Mouse (Mus musculus): ENCODE data around the gene Fam53a. TPM values are rescaled to one million over a fixed set of nuclear protein-coding genes. Genes with fewer than 3 reads are reported as not detected.

Gene Fam53a
- polyA plus RNA-seq, 1 experiment from 2014 or later = 47.8 TPM

- 93% methylated on average over 13 of the region's 13 CpGs for WGBS
- Histone ChIP-seq H3K4me1 (peaks cover 54% of the 10 kb centered on the region), H3K27ac (replicated peaks) (no peak overlapping the region), H3K9me3 (no peaks in the 10 kb centered on the region), H3K27me3 (no peaks in the 10 kb centered on the region), H3K4me2 (replicated peaks) (no peak overlapping the region), H3K4me3 (no peak overlapping the region), H3K36me3 (peaks cover 15% of the 10 kb centered on the region), H3K9ac (replicated peaks) (no peak overlapping the region)
- no peak for ATAC-seq (replicated peaks)
Observed at GRCm38 (mm10) chr5:33654424-33654823, 25.0 kb upstream of the Fam53a start.

GRCm38 (mm10) chr5:33652783-33653173 is 23.3 kb upstream of the Fam53a start:
- Histone ChIP-seq H3K4me3 (peak overlapping the region; percentile 90), H3K9me3 (no peaks in the 10 kb centered on the region), H3K36me3 (peaks cover 18% of the 10 kb centered on the region), H3K4me1 (peaks cover 45% of the 10 kb centered on the region), H3K9ac (replicated peaks) (peak overlapping the region; percentile 83), H3K27ac (replicated peaks) (peak overlapping the region; percentile 98), H3K4me2 (replicated peaks) (peak overlapping the region; percentile 54), H3K27me3 (no peaks in the 10 kb centered on the region)
- WGBS = 2% methylated on average over 9 of the region's 9 CpGs
- peak; percentile 41 for ATAC-seq (replicated peaks)

- Histone ChIP-seq H3K4me1 (peaks cover 43% of the 10 kb centered on the region), H3K27me3 (no peaks in the 10 kb centered on the region), H3K27ac (replicated peaks) (peak within 1 kb of the TSS; percentile 98), H3K4me2 (replicated peaks) (peak within 1 kb of the TSS; percentile 54), H3K9me3 (no peaks in the 10 kb centered on the region), H3K4me3 (peak within 1 kb of the TSS; percentile 90), H3K9ac (replicated peaks) (peak within 1 kb of the TSS; percentile 83), H3K36me3 (peaks cover 25% of the 10 kb centered on the region)
- peak; percentile 97 for ATAC-seq (replicated peaks)
- under 1% methylated on average over 82 of the region's 82 CpGs for WGBS
Observed at GRCm38 (mm10) chr5:33651921-33652782, 22.7 kb upstream of the Fam53a start, which contains the start of gene Slbp. TSS of gene Slbp (minus strand) at chr5:33652574.

- H3K4me3 ChIP-seq = peak overlapping the region; percentile 90
- peaks cover 37% of the 10 kb centered on the region for H3K4me1 ChIP-seq
- H3K36me3 ChIP-seq = peaks cover 25% of the 10 kb centered on the region
- H3K27me3 ChIP-seq = no peaks in the 10 kb centered on the region
- 0% methylated on average over 11 of the region's 11 CpGs for WGBS
- H3K9me3 ChIP-seq = no peaks in the 10 kb centered on the region
- H3K9ac ChIP-seq (replicated peaks) = peak overlapping the region; percentile 83
- H3K4me2 ChIP-seq (replicated peaks) = peak overlapping the region; percentile 54
- peak overlapping the region; percentile 98 for H3K27ac ChIP-seq (replicated peaks)
- peak; percentile 1; the same call in 1 of the 2 replicates for ATAC-seq (replicated peaks)
Observed at GRCm38 (mm10) chr5:33651541-33651920, 22.1 kb upstream of the Fam53a start.

GRCm38 (mm10) chr5:33651017-33651416 is 21.6 kb upstream of the Fam53a start:
- Histone ChIP-seq H3K27me3 (no peaks in the 10 kb centered on the region), H3K9me3 (no peaks in the 10 kb centered on the region), H3K27ac (replicated peaks) (0 out of 2 replicates have a peak overlapping the region, but pooled peaks have one; percentile 98), H3K4me3 (peak overlapping the region; percentile 90), H3K4me2 (replicated peaks) (peak overlapping the region; percentile 54), H3K9ac (replicated peaks) (peak overlapping the region; percentile 83), H3K36me3 (peaks cover 31% of the 10 kb centered on the region), H3K4me1 (peaks cover 31% of the 10 kb centered on the region)
- ATAC-seq (replicated peaks) = no peak
- WGBS = 14% methylated on average over 2 of the region's 2 CpGs

GRCm38 (mm10) chr5:33640652-33641051 is 11.2 kb upstream of the Fam53a start:
- H3K36me3 ChIP-seq = peaks cover 43% of the 10 kb centered on the region
- 39% methylated on average over 3 of the region's 3 CpGs for WGBS

GRCm38 (mm10) chr5:33638826-33639225 is 9.4 kb upstream of the Fam53a start:
- H3K9ac ChIP-seq (replicated peaks) = no peak overlapping the region
- no peak for ATAC-seq (replicated peaks)
- no peak overlapping the region for H3K4me2 ChIP-seq (replicated peaks)
- no peaks in the 10 kb centered on the region for H3K27me3 ChIP-seq
- H3K36me3 ChIP-seq = peaks cover 30% of the 10 kb centered on the region
- 63% methylated on average over 4 of the region's 4 CpGs for WGBS
- no peak overlapping the region for H3K27ac ChIP-seq (replicated peaks)
- no peaks in the 10 kb centered on the region for H3K9me3 ChIP-seq
- no peak overlapping the region for H3K4me3 ChIP-seq
- H3K4me1 ChIP-seq = no peaks in the 10 kb centered on the region

More at GRCm38 (mm10) chr5:33640652-33641051, 11.2 kb upstream of the Fam53a start:
- no peak overlapping the region for H3K9ac ChIP-seq (replicated peaks)
- no peaks in the 10 kb centered on the region for H3K4me1 ChIP-seq
- ATAC-seq (replicated peaks) = no peak
- H3K27me3 ChIP-seq = no peaks in the 10 kb centered on the region
- no peak overlapping the region for H3K4me3 ChIP-seq
- H3K27ac ChIP-seq (replicated peaks) = no peak overlapping the region
- H3K4me2 ChIP-seq (replicated peaks) = no peak overlapping the region
- no peaks in the 10 kb centered on the region for H3K9me3 ChIP-seq

- Histone ChIP-seq H3K4me2 (replicated peaks) (no peak overlapping the region), H3K9ac (replicated peaks) (no peak overlapping the region), H3K4me1 (no peaks in the 10 kb centered on the region), H3K9me3 (no peaks in the 10 kb centered on the region), H3K27me3 (no peaks in the 10 kb centered on the region), H3K4me3 (no peak overlapping the region), H3K36me3 (peaks cover 20% of the 10 kb centered on the region), H3K27ac (replicated peaks) (no peak overlapping the region)
- ATAC-seq (replicated peaks) = no peak
- 77% methylated on average over 3 of the region's 3 CpGs for WGBS
Observed at GRCm38 (mm10) chr5:33637606-33638350, 8.3 kb upstream of the Fam53a start.

- WGBS = 95% methylated on average over 3 of the region's 3 CpGs
- Histone ChIP-seq H3K9ac (replicated peaks) (no peak overlapping the region), H3K36me3 (peaks cover 4% of the 10 kb centered on the region), H3K4me1 (peaks cover 3% of the 10 kb centered on the region), H3K4me3 (no peak overlapping the region), H3K27ac (replicated peaks) (no peak overlapping the region), H3K4me2 (replicated peaks) (no peak overlapping the region), H3K9me3 (no peaks in the 10 kb centered on the region), H3K27me3 (no peaks in the 10 kb centered on the region)
- ATAC-seq (replicated peaks) = no peak
Observed at GRCm38 (mm10) chr5:33635361-33635760, 5.9 kb upstream of the Fam53a start.

GRCm38 (mm10) chr5:33632526-33632925 is 3.1 kb upstream of the Fam53a start:
- 85% methylated on average over 1 of the region's 1 CpGs for WGBS
- H3K4me1 ChIP-seq = peaks cover 20% of the 10 kb centered on the region
- no peak for ATAC-seq (replicated peaks)

GRCm38 (mm10) chr5:33630615-33631014 is 1.2 kb upstream of the Fam53a start:
- Histone ChIP-seq H3K4me2 (replicated peaks) (peak overlapping the region; percentile 57), H3K4me1 (peaks cover 20% of the 10 kb centered on the region), H3K9me3 (no peaks in the 10 kb centered on the region), H3K27ac (replicated peaks) (no peak overlapping the region), H3K36me3 (no peaks in the 10 kb centered on the region), H3K27me3 (no peaks in the 10 kb centered on the region), H3K4me3 (peak overlapping the region; percentile 85), H3K9ac (replicated peaks) (peak overlapping the region; percentile 56; the same call in 1 of the 2 replicates)
- no peak for ATAC-seq (replicated peaks)
- WGBS = 76% methylated on average over 4 of the region's 4 CpGs

More at GRCm38 (mm10) chr5:33632526-33632925, 3.1 kb upstream of the Fam53a start:
- no peak overlapping the region for H3K27ac ChIP-seq (replicated peaks)
- no peak overlapping the region for H3K4me3 ChIP-seq
- H3K9me3 ChIP-seq = no peaks in the 10 kb centered on the region
- no peaks in the 10 kb centered on the region for H3K36me3 ChIP-seq
- no peak overlapping the region for H3K9ac ChIP-seq (replicated peaks)
- H3K27me3 ChIP-seq = no peaks in the 10 kb centered on the region
- H3K4me2 ChIP-seq (replicated peaks) = no peak overlapping the region

GRCm38 (mm10) chr5:33630061-33630460 is 626 bp upstream of the Fam53a start:
- 4% methylated on average over 9 of the region's 9 CpGs for WGBS
- peaks cover 20% of the 10 kb centered on the region for H3K4me1 ChIP-seq
- peak overlapping the region; percentile 85 for H3K4me3 ChIP-seq
- no peaks in the 10 kb centered on the region for H3K9me3 ChIP-seq
- peak overlapping the region; percentile 92 for H3K27ac ChIP-seq (replicated peaks)
- H3K36me3 ChIP-seq = no peaks in the 10 kb centered on the region
- no peaks in the 10 kb centered on the region for H3K27me3 ChIP-seq
- peak overlapping the region; percentile 57 for H3K4me2 ChIP-seq (replicated peaks)
- ATAC-seq (replicated peaks) = peak; percentile 30
- peak overlapping the region; percentile 56 for H3K9ac ChIP-seq (replicated peaks)
